Mouse (Mus musculus) kidney, embryonic 14.5 days (tissue): ENCODE data around the gene Zc3h7a. TPM values are rescaled to one million over a fixed set of nuclear protein-coding genes. Genes with fewer than 3 reads are reported as not detected.

Experiments used
- ATAC-seq: fragments of 200-750 bp; cut with Nextera tagmentation; 2 replicates; pipeline ENCODE4 v1.8.0; 2017; ENCODE audit warnings: moderate number of reproducible peaks, mild to moderate bottlenecking, moderate TSS enrichment, moderate library complexity; ENCODE audit not compliant: low FRiP score, low TSS enrichment
- H3K27ac ChIP-seq: fragments of 300-500 bp; sonication (generic); 2 replicates; pipeline ENCODE4 v1.5.1; 2014; ENCODE audit warnings: low read depth, mild to moderate bottlenecking, low read length, moderate library complexity, mixed read lengths
- H3K27me3 ChIP-seq: fragments of 300-500 bp; sonication (generic); 2 replicates; pipeline ENCODE4 v1.6.1; 2014; ENCODE audit warnings: mild to moderate bottlenecking, low read length; ENCODE audit not compliant: control insufficient read depth, insufficient read depth
- H3K36me3 ChIP-seq: fragments of 300-500 bp; sonication (generic); 2 replicates; pipeline ENCODE4 v1.6.1; 2014; ENCODE audit warnings: low read length, mixed read lengths; ENCODE audit not compliant: control insufficient read depth, insufficient read depth
- H3K4me1 ChIP-seq: fragments of 300-500 bp; sonication (generic); 2 replicates; pipeline ENCODE4 v1.6.1; 2014; ENCODE audit warnings: low read length, mixed read lengths; ENCODE audit not compliant: control insufficient read depth, insufficient read depth
- H3K4me2 ChIP-seq: fragments of 300-500 bp; sonication (generic); replicated peaks from 2 replicates; pipeline ENCODE4 v1.6.1; 2014; ENCODE audit warnings: low read depth, mild to moderate bottlenecking, low read length
- H3K4me3 ChIP-seq: fragments of 300-500 bp; sonication (generic); 2 replicates; pipeline ENCODE4 v1.5.1; 2014; ENCODE audit warnings: mild to moderate bottlenecking, low read length
- H3K9ac ChIP-seq: fragments of 300-500 bp; sonication (generic); 2 replicates; pipeline ENCODE4 v1.6.1; 2014; ENCODE audit warnings: low read depth, mild to moderate bottlenecking, low read length, moderate library complexity
- H3K9me3 ChIP-seq: fragments of 300-500 bp; sonication (generic); 2 replicates; pipeline ENCODE4 v1.6.1; 2016; ENCODE audit warnings: low read length; ENCODE audit not compliant: control insufficient read depth
- WGBS: fragments of 180-500 bp; shearing (Covaris S2); extraction: QIAGEN DNeasy Blood & Tissue Kit; methylation state at CpG from one replicate; pipeline ENCODE4 v1.1.7; 2014; 5-methylcytosine and 5-hydroxymethylcytosine counted together
- polyA plus RNA-seq: library from polyadenylated mRNA; unstranded; fragments of >200 nt; fragmentation: Nextera tagmentation; extraction: Ambion mirVana; gene quantifications from 2 replicates; pipeline ENCODE4 v1.2.1, GENCODE M21; 2014

Zc3h7a gene
- 43.2 and 101 TPM in 2 replicates for polyA plus RNA-seq

GRCm38 (mm10) chr16:11176208-11176883 lies at the start of gene Zc3h7a:
Zc3h7a (minus strand) TSS chr16:11176393.
- Histone ChIP-seq H3K9me3 (0 out of 2 replicates have a peak, but pooled peaks cover 2% of the 10 kb centered on the region), H3K27me3 (no peaks in the 10 kb centered on the region), H3K9ac (peak within 1 kb of the TSS; percentile 87), H3K36me3 (no peaks in the 10 kb centered on the region), H3K4me3 (peak within 1 kb of the TSS; percentile 92), H3K4me2 (peak within 1 kb of the TSS; percentile 52), H3K27ac (peak within 1 kb of the TSS; percentile 77), H3K4me1 (peaks cover 3% of the 10 kb centered on the region; the same call in 1 of the 2 replicates)
- peak; percentile 93 for ATAC-seq
- WGBS = under 1% methylated on average over 43 of the region's 57 CpGs

- Histone ChIP-seq H3K9ac (no peak overlapping the region), H3K27me3 (no peaks in the 10 kb centered on the region), H3K4me3 (no peak overlapping the region), H3K4me1 (no peaks in the 10 kb centered on the region), H3K9me3 (no peaks in the 10 kb centered on the region), H3K4me2 (no peak overlapping the region), H3K36me3 (peaks cover 63% of the 10 kb centered on the region), H3K27ac (no peak overlapping the region)
- WGBS = 82% methylated on average over 3 of the region's 3 CpGs
- ATAC-seq = no peak
Measured at GRCm38 (mm10) chr16:11217801-11218200, 41.6 kb upstream of the Zc3h7a start.

- Histone ChIP-seq H3K9me3 (no peaks in the 10 kb centered on the region), H3K4me3 (peak overlapping the region; percentile 76), H3K27me3 (no peaks in the 10 kb centered on the region), H3K9ac (peak overlapping the region; percentile 86), H3K4me1 (peaks cover 13% of the 10 kb centered on the region), H3K4me2 (peak overlapping the region; percentile 65), H3K27ac (no peak overlapping the region), H3K36me3 (peaks cover 47% of the 10 kb centered on the region)
- WGBS = 3% methylated on average over 24 of the region's 24 CpGs
- ATAC-seq = peak; percentile 14; the same call in 1 of the 2 replicates
Measured at GRCm38 (mm10) chr16:11203600-11204390, 27.6 kb upstream of the Zc3h7a start.

- Histone ChIP-seq H3K9ac (peak within 1 kb of the TSS; percentile 86), H3K4me3 (peak within 1 kb of the TSS; percentile 76), H3K27me3 (no peaks in the 10 kb centered on the region), H3K27ac (peak within 1 kb of the TSS; percentile 60; the same call in 1 of the 2 replicates), H3K9me3 (no peaks in the 10 kb centered on the region), H3K36me3 (peaks cover 50% of the 10 kb centered on the region), H3K4me2 (peak within 1 kb of the TSS; percentile 65), H3K4me1 (peaks cover 13% of the 10 kb centered on the region)
- peak; percentile 99 for ATAC-seq
- WGBS = under 1% methylated on average over 68 of the region's 68 CpGs
Measured at GRCm38 (mm10) chr16:11202571-11203554, 26.7 kb upstream of the Zc3h7a start, which contains the start of gene Rsl1d1. Rsl1d1 (minus strand) TSS chr16:11203331.

GRCm38 (mm10) chr16:11201740-11202394 lies 25.7 kb upstream of the Zc3h7a start:
- Histone ChIP-seq H3K27ac (no peak overlapping the region), H3K9me3 (no peaks in the 10 kb centered on the region), H3K4me3 (peak overlapping the region; percentile 76), H3K4me2 (peak overlapping the region; percentile 65), H3K27me3 (no peaks in the 10 kb centered on the region), H3K4me1 (peaks cover 13% of the 10 kb centered on the region), H3K36me3 (peaks cover 53% of the 10 kb centered on the region), H3K9ac (peak overlapping the region; percentile 86; the same call in 1 of the 2 replicates)
- no peak for ATAC-seq
- 72% methylated on average over 6 of the region's 6 CpGs for WGBS

GRCm38 (mm10) chr16:11200247-11200646 lies 24.1 kb upstream of the Zc3h7a start:
- Histone ChIP-seq H3K27ac (no peak overlapping the region), H3K9me3 (no peaks in the 10 kb centered on the region), H3K27me3 (no peaks in the 10 kb centered on the region), H3K9ac (no peak overlapping the region), H3K4me2 (no peak overlapping the region), H3K4me3 (no peak overlapping the region), H3K36me3 (peaks cover 65% of the 10 kb centered on the region), H3K4me1 (peaks cover 13% of the 10 kb centered on the region)
- ATAC-seq = no peak
- WGBS = 95% methylated on average over 3 of the region's 3 CpGs

- peaks cover 7% of the 10 kb centered on the region; the same call in 1 of the 2 replicates for H3K4me1 ChIP-seq
- H3K9ac ChIP-seq = no peak overlapping the region
- no peak overlapping the region for H3K27ac ChIP-seq
- no peaks in the 10 kb centered on the region for H3K27me3 ChIP-seq
- ATAC-seq = no peak
- H3K36me3 ChIP-seq = peaks cover 83% of the 10 kb centered on the region
- WGBS = 57% methylated on average over 2 of the region's 2 CpGs
- no peak overlapping the region for H3K4me3 ChIP-seq
- H3K9me3 ChIP-seq = no peaks in the 10 kb centered on the region
- no peak overlapping the region for H3K4me2 ChIP-seq
Measured at GRCm38 (mm10) chr16:11198467-11198866, 22.3 kb upstream of the Zc3h7a start.

GRCm38 (mm10) chr16:11197052-11197451 lies 20.9 kb upstream of the Zc3h7a start:
- ATAC-seq = no peak
- Histone ChIP-seq H3K27ac (no peak overlapping the region), H3K9me3 (no peaks in the 10 kb centered on the region), H3K4me1 (peaks cover 7% of the 10 kb centered on the region; the same call in 1 of the 2 replicates), H3K27me3 (no peaks in the 10 kb centered on the region), H3K4me3 (no peak overlapping the region), H3K36me3 (peaks cover 96% of the 10 kb centered on the region), H3K9ac (no peak overlapping the region), H3K4me2 (no peak overlapping the region)
- WGBS = 83% methylated on average over 4 of the region's 4 CpGs
